Mouse (Mus musculus) MEL (cell line): ENCODE measurements at regions not wholly inside any gene's neighbourhood (a gene's known extent, or its start where the extent isn't known, plus 50 kb on each side); places are given as distances from the start of the nearest gene placed in this dataset.
A peak's percentile ranks its signal among the peaks of the same experiment; 100 is the strongest.

Source experiments
- DNase-seq: peaks from one replicate; pipeline ENCODE4 v3.0.0; 2011; ENCODE audit warnings: low read depth, low spot score
- H3K27ac ChIP-seq: 2 replicates; pipeline ENCODE4 v1.5.1; 2012; ENCODE audit warnings: low read depth, mild to moderate bottlenecking, control low read depth, low read length, moderate library complexity; ENCODE audit not compliant: control insufficient read depth
- H3K27me3 ChIP-seq, 2 experiments: fragments of 150-350 bp in 1 of 2; sonication (generic) in 1 of 2; 2 replicates each; pipeline ENCODE4 v1.6.1; 2012; ENCODE audit warnings: low read length in 2 of 2, mild to moderate bottlenecking in 2 of 2, improper control_type of control experiment in 1 of 2, moderate library complexity in 1 of 2; ENCODE audit not compliant: insufficient read depth in 2 of 2, control insufficient read depth in 1 of 2
- H3K36me3 ChIP-seq, 2 experiments: 2 replicates each; pipeline ENCODE4 v1.6.1; 2012 to 2014; ENCODE audit warnings: low read length in 2 of 2, improper control_type of control experiment in 1 of 2, inconsistent platforms in 1 of 2, mild to moderate bottlenecking in 1 of 2; ENCODE audit not compliant: insufficient read depth in 2 of 2, control insufficient read depth in 1 of 2
- H3K4me1 ChIP-seq, 2 experiments: fragments of 150-350 bp in 1 of 2; sonication (generic) in 1 of 2; 2 replicates each; pipeline ENCODE4 v1.6.1; 2012; ENCODE audit warnings: low read length in 2 of 2, improper control_type of control experiment in 1 of 2, mild to moderate bottlenecking in 1 of 2; ENCODE audit not compliant: insufficient read depth in 2 of 2, control insufficient read depth in 1 of 2
- H3K4me3 ChIP-seq, 2 experiments: fragments of 150-350 bp in 1 of 2; sonication (generic) in 1 of 2; 2 replicates each; pipeline ENCODE4 v1.5.1; 2012; ENCODE audit warnings: low read depth in 2 of 2, low read length in 2 of 2, mild to moderate bottlenecking in 2 of 2, moderate library complexity in 2 of 2, control low read depth in 1 of 2, improper control_type of control experiment in 1 of 2; ENCODE audit not compliant: control insufficient read depth in 1 of 2, insufficient read depth in 1 of 2
- H3K79me2 ChIP-seq: 2 replicates; pipeline ENCODE4 v1.6.1; 2012; ENCODE audit warnings: mild to moderate bottlenecking, low read length, moderate library complexity; ENCODE audit not compliant: control insufficient read depth, poor library complexity, insufficient read depth
- H3K9ac ChIP-seq: 2 replicates; pipeline ENCODE4 v1.6.1; 2012; ENCODE audit warnings: low read depth, mild to moderate bottlenecking, control low read depth, low read length, moderate library complexity; ENCODE audit not compliant: control insufficient read depth, poor library complexity, severe bottlenecking
- H3K9me3 ChIP-seq: fragments of 150-350 bp; sonication (generic); replicated peaks from 2 replicates; pipeline ENCODE4 v1.6.1; 2012; ENCODE audit warnings: mild to moderate bottlenecking, low read length, improper control_type of control experiment, moderate library complexity; ENCODE audit not compliant: insufficient read depth
- CHD2 ChIP-seq: IDR thresholded peaks from 2 replicates; pipeline ENCODE4 v1.6.1; 2011; ENCODE audit warnings: low read length, improper control_type of control experiment
- CTCF ChIP-seq, 3 experiments: IDR thresholded peaks in 2 of 3; conservative IDR thresholded peaks in 1 of 3; 2 replicates each; pipeline ENCODE4 v1.5.1; 2011 to 2012; ENCODE audit warnings: low read length in 3 of 3, low read depth in 2 of 3, mild to moderate bottlenecking in 2 of 3, improper control_type of control experiment in 1 of 3, inconsistent platforms in 1 of 3, mixed read lengths in 1 of 3, moderate library complexity in 1 of 3; ENCODE audit not compliant: control insufficient read depth in 1 of 3, insufficient read depth in 1 of 3, poor library complexity in 1 of 3, severe bottlenecking in 1 of 3
- EP300 ChIP-seq, 2 experiments: IDR thresholded peaks; 2 replicates each; pipeline ENCODE4 v1.6.1; 2011; ENCODE audit warnings: improper control_type of control experiment in 2 of 2, low read length in 2 of 2, low read depth in 1 of 2, mild to moderate bottlenecking in 1 of 2
- ETS1 ChIP-seq: IDR thresholded peaks from 2 replicates; pipeline ENCODE4 v1.6.1; 2012; ENCODE audit warnings: low read depth, mild to moderate bottlenecking, inconsistent platforms, low read length, improper control_type of control experiment, moderate library complexity
- GABPA ChIP-seq: IDR thresholded peaks from 2 replicates; pipeline ENCODE4 v1.6.1; 2012; ENCODE audit warnings: low read depth, mild to moderate bottlenecking, inconsistent platforms, low read length, improper control_type of control experiment, moderate library complexity
- GATA1 ChIP-seq: IDR thresholded peaks from 2 replicates; pipeline ENCODE4 v1.6.1; 2011; ENCODE audit warnings: low read depth, low read length, improper control_type of control experiment
- HCFC1 ChIP-seq: IDR thresholded peaks from 2 replicates; pipeline ENCODE4 v1.6.1; 2012; ENCODE audit warnings: low read depth, mild to moderate bottlenecking, inconsistent platforms, low read length, improper control_type of control experiment, moderate library complexity
- KAT2A ChIP-seq: conservative IDR thresholded peaks from 2 replicates; pipeline ENCODE4 v1.6.1; 2012; ENCODE audit warnings: low read depth, low read length, improper control_type of control experiment, inconsistent platforms
- MEF2A ChIP-seq: IDR thresholded peaks from 2 replicates; pipeline ENCODE4 v1.6.1; 2014; ENCODE audit warnings: low read depth, mild to moderate bottlenecking, inconsistent platforms, low read length, improper control_type of control experiment; ENCODE audit not compliant: poor library complexity, insufficient replicate concordance, severe bottlenecking; ENCODE audit errors: extremely low read depth
- MXI1 ChIP-seq: IDR thresholded peaks from 2 replicates; pipeline ENCODE4 v1.6.1; 2011; ENCODE audit warnings: mild to moderate bottlenecking, low read depth, low read length, improper control_type of control experiment
- NELFE ChIP-seq: IDR thresholded peaks from 2 replicates; pipeline ENCODE4 v1.6.1; 2011; ENCODE audit warnings: low read depth, low read length, improper control_type of control experiment
- POLR2A ChIP-seq, 2 experiments: IDR thresholded peaks; 2 replicates each; pipeline ENCODE4 v1.6.1; 2011 to 2012; ENCODE audit warnings: low read length in 2 of 2, mild to moderate bottlenecking in 2 of 2, control low read depth in 1 of 2, improper control_type of control experiment in 1 of 2, low read depth in 1 of 2, moderate library complexity in 1 of 2; ENCODE audit not compliant: control insufficient read depth in 1 of 2, insufficient read depth in 1 of 2, poor library complexity in 1 of 2
- POLR2AphosphoS2 ChIP-seq: IDR thresholded peaks from 2 replicates; pipeline ENCODE4 v1.6.1; 2011; ENCODE audit warnings: low read length, improper control_type of control experiment
- POLR2AphosphoS5 ChIP-seq: IDR thresholded peaks from 2 replicates; pipeline ENCODE4 v1.6.1; 2012; ENCODE audit warnings: low read depth, borderline replicate concordance, mild to moderate bottlenecking, inconsistent platforms, low read length, moderate library complexity, mixed read lengths
- RAD21 ChIP-seq: IDR thresholded peaks from 2 replicates; pipeline ENCODE4 v1.6.1; 2011; ENCODE audit warnings: mild to moderate bottlenecking, low read depth, low read length, improper control_type of control experiment
- RCOR1 ChIP-seq: IDR thresholded peaks from 2 replicates; pipeline ENCODE4 v1.6.1; 2012; ENCODE audit warnings: low read depth, mild to moderate bottlenecking, inconsistent platforms, low read length, improper control_type of control experiment
- SMC3 ChIP-seq: IDR thresholded peaks from 2 replicates; pipeline ENCODE4 v1.6.1; 2011; ENCODE audit warnings: low read depth, low read length, improper control_type of control experiment
- UBTF ChIP-seq: IDR thresholded peaks from 2 replicates; pipeline ENCODE4 v1.6.1; 2012; ENCODE audit warnings: low read depth, mild to moderate bottlenecking, inconsistent platforms, low read length, improper control_type of control experiment, moderate library complexity, borderline replicate concordance; ENCODE audit not compliant: insufficient read depth
- USF1 ChIP-seq: IDR thresholded peaks from 2 replicates; pipeline ENCODE4 v1.6.1; 2014; ENCODE audit warnings: low read depth, mild to moderate bottlenecking, inconsistent platforms, low read length, improper control_type of control experiment, moderate library complexity
- ZMIZ1 ChIP-seq: IDR thresholded peaks from 2 replicates; pipeline ENCODE4 v1.6.1; 2012; ENCODE audit warnings: low read depth, mild to moderate bottlenecking, inconsistent platforms, low read length, improper control_type of control experiment, moderate library complexity

GRCm38 (mm10) chr5:74121861-74122630, 53.8 kb upstream of the Usp46 start:
- H3K4me3 ChIP-seq, result no peak overlapping the region
- no peak overlapping the region for H3K27ac ChIP-seq
- no peaks in the 10 kb centered on the region for H3K79me2 ChIP-seq
- H3K9ac ChIP-seq, result no peak overlapping the region
- no peaks in the 10 kb centered on the region for H3K9me3 ChIP-seq
- DNase-seq, result no peak
- TF ChIP-seq NELFE (no peak), SMC3 (no peak), GATA1 (no peak), UBTF (no peak), RAD21 (no peak), POLR2AphosphoS5 (no peak), EP300 (IDR thresholded peaks at IDR 0.05; ENCODE audit: low read depth in 1 of 2, low read length in 2 of 2) (no peak), RCOR1 (no peak), ETS1 (no peak), USF1 (no peak), GABPA (no peak), POLR2AphosphoS2 (no peak), KAT2A (no peak)
- TF ChIP-seq, all 39 proteins: peak for 0
- Histone ChIP-seq H3K36me3 (no peaks in the 10 kb centered on the region), H3K4me1 (no peaks in the 10 kb centered on the region), H3K27me3 (peaks cover 0 to 3% of the 10 kb centered on the region in 2 experiments; a peak in 1 of 4 replicates)

GRCm38 (mm10) chr5:74126015-74126896, 58.0 kb upstream of the Usp46 start:
- no peaks in the 10 kb centered on the region for H3K9me3 ChIP-seq
- H3K4me1 ChIP-seq, result no peaks in the 10 kb centered on the region
- peaks cover 4 to 7% of the 10 kb centered on the region in 2 experiments; a peak in 3 of 4 replicates for H3K27me3 ChIP-seq
- TF ChIP-seq SMC3, result 0 out of 2 replicates have a peak, but pooled peaks have one; percentile 5
- TF ChIP-seq CTCF (IDR thresholded peaks at IDR 0.05 in 2 of 3, conservative IDR thresholded peaks at IDR 0.05 in 1 of 3; ENCODE audit: control insufficient read depth in 1 of 3, insufficient read depth in 1 of 3, low read depth in 2 of 3, low read length in 3 of 3, poor library complexity in 1 of 3, severe bottlenecking in 1 of 3), result peak in 2 of 3 experiments; percentile 21 to 31; a peak in 1 of 6 replicates
- TF ChIP-seq GABPA, result no peak
- 0 out of 4 replicates have a peak, but pooled peaks of 1 of the 2 experiments have one; percentile 21 for TF ChIP-seq POLR2A (IDR thresholded peaks at IDR 0.05; ENCODE audit: control insufficient read depth in 1 of 2, insufficient read depth in 1 of 2, low read depth in 1 of 2, low read length in 2 of 2, poor library complexity in 1 of 2)
- peak; percentile 67 for TF ChIP-seq CHD2
- TF ChIP-seq MEF2A, result no peak
- peak; percentile 39; the same call in 1 of the 2 replicates for TF ChIP-seq NELFE
- peak; percentile 37; the same call in 1 of the 2 replicates for TF ChIP-seq MXI1
- peak; percentile 29; the same call in 1 of the 2 replicates for TF ChIP-seq HCFC1
- TF ChIP-seq GATA1, result no peak
- TF ChIP-seq ZMIZ1, result no peak
- peak; percentile 93 for DNase-seq
- peak overlapping the region; percentile 73 to 75 for H3K4me3 ChIP-seq
- H3K36me3 ChIP-seq, result no peaks in the 10 kb centered on the region
- peak overlapping the region; percentile 67 for H3K9ac ChIP-seq
- H3K79me2 ChIP-seq, result no peaks in the 10 kb centered on the region
- no peak overlapping the region for H3K27ac ChIP-seq
